Mouse (Mus musculus): Measurements from ENCODE around the gene Nelfa. TPM values are rescaled to one million over a fixed set of nuclear protein-coding genes. Genes with fewer than 3 reads are reported as not detected.
"Not testable (repeated sequence)": the region's sequence is repeated elsewhere in the genome, so short reads cannot be mapped to it uniquely, and the experiment has no call there.

The Nelfa gene
- polyA plus RNA-seq, 1 experiment: 28.5 TPM

DNA sequence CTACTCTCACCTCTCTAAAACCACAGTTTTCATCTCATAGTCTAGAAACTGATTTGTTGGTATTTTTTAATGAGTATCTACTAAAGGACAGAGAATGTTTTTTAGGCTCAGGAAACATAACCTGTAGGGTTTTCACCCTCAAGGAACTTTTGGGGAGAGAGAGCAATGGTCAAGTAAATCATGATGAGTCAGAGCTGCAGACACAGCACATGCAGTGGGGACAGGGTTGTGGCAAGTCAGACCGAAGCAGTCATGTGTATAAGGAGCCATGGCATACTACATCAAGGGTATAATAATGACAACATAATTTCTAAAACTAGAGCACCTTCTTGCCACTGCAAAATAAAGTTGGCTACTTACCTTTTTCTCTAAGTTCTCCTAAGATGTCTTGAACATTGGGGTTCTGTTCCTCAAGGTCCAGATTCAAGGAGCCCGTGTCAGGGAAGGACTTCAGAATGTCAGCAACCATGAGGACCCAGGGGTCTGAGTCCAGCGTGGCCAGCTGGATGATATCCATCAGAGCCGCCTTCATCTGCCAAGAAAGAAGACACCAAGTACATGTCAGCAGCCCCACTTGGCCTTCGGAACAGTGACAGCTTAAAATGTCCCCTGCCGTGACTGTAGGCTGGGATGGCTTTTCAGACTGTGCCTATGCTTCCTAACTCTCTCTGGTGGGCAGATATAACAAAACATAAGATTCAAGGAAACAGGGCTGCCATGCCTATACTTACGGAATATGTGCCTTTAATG, 14.6 kb downstream of the Nelfa start:
- no peak for DNase-seq (ENCODE audit: low read depth, low spot score)

DNA sequence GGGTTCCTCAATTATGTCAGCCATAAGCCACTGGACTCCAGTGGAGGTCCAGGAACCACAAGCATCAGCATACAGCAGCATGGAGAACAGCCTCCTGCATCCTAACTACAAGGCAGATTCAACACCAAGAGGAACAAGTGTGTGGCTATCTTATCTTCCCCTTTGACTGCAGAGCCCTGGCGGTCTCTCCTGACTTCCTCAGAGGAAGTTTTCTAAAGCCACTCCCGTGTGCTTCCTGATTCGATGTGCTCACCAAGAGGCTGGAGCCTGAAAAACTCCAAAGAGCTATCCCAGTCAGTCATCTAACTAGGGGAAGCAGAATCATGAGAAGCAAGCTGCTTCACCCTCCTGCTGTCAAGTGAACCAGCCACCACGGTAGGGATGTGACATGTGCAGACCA, 15.3 kb downstream of the Nelfa start:
- WGBS: 73% methylated on average over 4 of the region's 4 CpGs
- DNase-seq (ENCODE audit: low read depth, low spot score): no peak

More for the DNA sequence above, 14.6 kb downstream of the Nelfa start:
- WGBS: 89% methylated on average over 7 of the region's 7 CpGs

GRCm38 (mm10) chr5:33920037-33920436, 16.2 kb downstream of the Nelfa start:
- no peak for DNase-seq (ENCODE audit: low read depth, low spot score)
- 96% methylated on average over 2 of the region's 2 CpGs for WGBS

DNA sequence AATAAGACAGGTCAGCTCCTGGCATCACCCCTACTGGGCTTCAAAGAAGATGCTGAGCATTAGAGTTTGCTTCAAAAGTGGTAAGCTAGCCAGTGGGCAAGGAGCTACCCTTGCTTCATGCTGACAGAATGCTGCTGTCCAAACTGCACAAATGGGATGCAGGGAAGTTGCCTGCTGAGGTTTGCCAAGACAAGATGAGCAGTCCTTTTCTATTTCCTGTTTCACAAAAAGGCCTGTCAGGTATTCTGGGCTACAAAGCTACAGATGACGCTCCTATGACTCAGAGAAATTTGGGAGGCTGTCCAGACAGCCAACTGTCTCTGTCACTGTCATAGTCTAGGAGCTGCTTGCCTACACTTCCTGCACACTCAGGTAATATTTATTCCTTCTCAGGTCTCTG, 16.7 kb downstream of the Nelfa start:
- DNase-seq (ENCODE audit: low read depth, low spot score): no peak
- 94% methylated on average over 1 of the region's 1 CpGs for WGBS

DNA sequence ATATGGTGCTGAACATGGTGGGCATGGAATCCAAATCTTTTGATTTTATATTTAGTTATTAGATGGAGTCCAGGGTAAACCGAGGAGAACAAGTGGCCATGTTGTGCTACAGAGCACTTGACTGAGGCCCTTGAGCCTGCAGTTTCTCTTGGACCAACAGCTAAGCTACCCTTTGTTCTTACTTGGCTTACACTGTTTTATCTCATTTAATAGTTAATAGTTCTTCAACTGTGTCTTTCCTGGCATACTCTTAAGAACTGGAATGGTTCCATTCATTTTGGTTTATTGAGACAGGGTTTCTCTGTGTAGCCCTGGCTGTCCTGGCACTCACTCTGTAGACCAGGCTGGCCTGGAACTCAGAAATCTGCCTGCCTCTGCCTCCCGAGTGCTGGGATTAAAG, 19.6 kb downstream of the Nelfa start:
- not testable (repeated sequence) for DNase-seq (ENCODE audit: low read depth, low spot score)
- 97% methylated on average over 2 of the region's 2 CpGs for WGBS

GRCm38 (mm10) chr5:33915031-33915430, 21.2 kb downstream of the Nelfa start:
- not testable (repeated sequence) for DNase-seq (ENCODE audit: low read depth, low spot score)

GRCm38 (mm10) chr5:33903176-33903575, 33.0 kb downstream of the Nelfa start:
- WGBS: 89% methylated on average over 9 of the region's 9 CpGs
- DNase-seq (ENCODE audit: low read depth, low spot score): no peak

- 84% methylated on average over 2 of the region's 2 CpGs for WGBS
- DNase-seq (ENCODE audit: low read depth, low spot score): no peak
Measured at GRCm38 (mm10) chr5:33902696-33903095, 33.5 kb downstream of the Nelfa start.

- 50% methylated on average over 3 of the region's 3 CpGs for WGBS
- no peak for DNase-seq (ENCODE audit: low read depth, low spot score)
Measured at GRCm38 (mm10) chr5:33901278-33901677, 34.9 kb downstream of the Nelfa start.

DNA sequence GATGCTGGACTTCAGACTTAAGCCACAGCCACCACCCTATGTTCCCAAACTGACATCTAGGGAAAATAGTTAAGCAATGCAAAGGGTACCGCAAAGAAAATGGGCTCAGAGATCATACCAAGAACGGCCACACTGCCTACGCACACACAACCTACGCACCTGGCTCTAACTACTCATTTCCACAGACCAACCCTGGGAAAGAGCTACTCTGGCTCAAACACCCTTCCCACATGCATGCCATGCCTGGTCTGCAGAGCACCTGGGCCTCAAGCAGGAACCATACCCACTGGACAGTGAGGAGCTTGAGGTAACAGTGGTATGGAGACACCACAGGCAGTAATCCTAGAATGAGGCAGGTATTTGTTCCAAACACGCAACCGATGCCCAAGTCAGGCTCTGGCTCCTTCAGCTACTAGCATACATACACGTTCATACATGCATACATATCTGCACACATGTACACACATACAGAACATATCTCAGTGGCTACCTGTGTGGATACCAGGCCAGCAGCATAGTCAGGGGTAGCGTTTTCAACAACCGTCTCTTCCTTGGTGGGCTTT, 35.4 kb downstream of the Nelfa start:
- DNase-seq (ENCODE audit: low read depth, low spot score): no peak
- WGBS: 97% methylated on average over 9 of the region's 9 CpGs

GRCm38 (mm10) chr5:33900101-33900500, 36.1 kb downstream of the Nelfa start:
- 89% methylated on average over 3 of the region's 3 CpGs for WGBS
- no peak for DNase-seq (ENCODE audit: low read depth, low spot score)

DNA sequence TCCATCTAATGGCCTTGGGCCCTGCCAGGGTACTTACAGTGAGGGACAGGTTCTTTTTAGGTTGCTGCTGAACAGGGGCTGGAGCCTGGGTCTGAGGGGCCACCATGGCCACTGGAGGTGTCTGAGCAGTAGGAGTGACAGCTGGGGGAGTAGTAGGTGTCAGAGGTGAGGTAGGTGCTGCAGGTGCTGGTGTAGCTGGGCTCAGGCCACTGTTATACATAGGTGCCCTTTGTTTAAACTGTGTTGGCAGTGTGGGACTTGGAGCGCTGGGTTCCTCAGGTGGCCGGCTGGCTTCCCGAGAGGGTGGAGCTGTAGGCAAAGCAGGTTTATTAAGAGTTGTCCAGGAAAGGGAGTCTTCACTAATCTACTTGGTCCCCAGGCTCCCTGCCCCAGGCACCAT, 37.0 kb downstream of the Nelfa start:
- DNase-seq (ENCODE audit: low read depth, low spot score): no peak
- 71% methylated on average over 3 of the region's 3 CpGs for WGBS

DNA sequence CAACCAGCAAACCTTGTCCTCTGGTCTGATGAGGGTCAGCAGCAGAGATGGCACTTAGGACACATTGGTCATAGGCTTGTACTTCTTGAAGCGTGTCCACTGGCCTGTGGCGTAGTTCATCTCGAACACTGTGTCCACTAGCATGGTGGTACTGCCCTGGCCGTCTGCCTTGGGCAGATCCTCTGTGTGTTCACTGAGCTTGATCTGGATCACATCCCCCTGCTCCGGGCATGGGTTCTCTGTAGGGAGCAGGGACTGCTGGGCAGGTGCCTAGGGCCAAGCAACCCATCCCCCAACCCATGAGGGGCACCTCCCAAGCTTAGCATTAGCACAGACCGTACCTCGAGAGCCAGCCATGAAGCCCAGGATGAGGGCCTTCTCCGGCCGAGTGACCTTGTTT, 37.5 kb downstream of the Nelfa start:
- whole genome bisulfite sequencing: 86% methylated on average over 9 of the region's 9 CpGs
- DNase-seq (ENCODE audit: low read depth, low spot score): no peak

DNA sequence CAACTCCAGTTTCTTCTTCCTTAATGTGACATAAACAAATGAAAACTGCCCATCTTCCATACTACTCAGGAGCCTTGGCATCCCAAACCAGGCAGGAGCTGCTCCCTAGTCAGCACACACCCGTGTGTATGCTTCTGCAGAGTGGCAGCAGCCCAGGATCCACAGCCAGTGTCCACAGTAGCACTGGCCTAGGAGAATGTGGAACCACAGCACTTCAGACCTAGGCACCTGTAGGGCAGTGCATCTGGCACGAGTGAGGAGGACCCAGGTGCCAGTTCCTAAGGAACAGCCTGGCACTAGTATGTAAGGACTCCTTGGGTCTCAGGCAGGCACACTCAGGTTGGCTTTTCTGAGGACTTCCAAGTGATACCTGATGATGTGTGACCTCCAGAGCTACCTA, 39.1 kb downstream of the Nelfa start:
- 75% methylated on average over 2 of the region's 2 CpGs for WGBS
- no peak for DNase-seq (ENCODE audit: low read depth, low spot score)

- WGBS: 83% methylated on average over 9 of the region's 9 CpGs
- DNase-seq (ENCODE audit: low read depth, low spot score): no peak
Measured at GRCm38 (mm10) chr5:33895116-33895515, 41.1 kb downstream of the Nelfa start.

DNA sequence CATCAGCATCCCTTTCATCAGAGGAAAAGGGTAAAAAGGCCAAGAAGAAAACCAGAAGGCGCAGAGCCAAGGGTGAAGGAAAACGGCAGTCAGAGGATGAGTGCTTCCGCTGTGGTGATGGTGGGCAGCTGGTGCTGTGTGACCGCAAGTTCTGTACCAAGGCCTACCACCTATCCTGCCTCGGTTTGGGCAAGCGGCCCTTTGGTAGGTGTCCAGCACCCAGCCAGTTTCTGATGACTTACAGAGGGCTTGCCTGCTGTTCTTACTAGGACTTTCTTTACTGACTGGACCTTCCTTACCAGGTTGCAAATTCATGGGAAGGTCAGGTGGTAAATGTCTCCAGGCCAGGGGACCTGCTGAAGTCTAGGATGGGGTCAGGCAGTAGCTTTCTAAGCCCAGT, 42.8 kb downstream of the Nelfa start:
- no peak for DNase-seq (ENCODE audit: low read depth, low spot score)

GRCm38 (mm10) chr5:33881118-33881517, 55.1 kb downstream of the Nelfa start:
- WGBS: 94% methylated on average over 4 of the region's 4 CpGs
- no peak for DNase-seq (ENCODE audit: low read depth, low spot score)

More for the DNA sequence above, 42.8 kb downstream of the Nelfa start:
- 93% methylated on average over 6 of the region's 6 CpGs for WGBS

- no peak for DNase-seq (ENCODE audit: low read depth, low spot score)
- WGBS: 98% methylated on average over 1 of the region's 1 CpGs
Measured at GRCm38 (mm10) chr5:33875472-33875871, 60.7 kb downstream of the Nelfa start.

- DNase-seq (ENCODE audit: low read depth, low spot score): no peak
Measured at GRCm38 (mm10) chr5:33857693-33858092, 78.5 kb downstream of the Nelfa start.

DNA sequence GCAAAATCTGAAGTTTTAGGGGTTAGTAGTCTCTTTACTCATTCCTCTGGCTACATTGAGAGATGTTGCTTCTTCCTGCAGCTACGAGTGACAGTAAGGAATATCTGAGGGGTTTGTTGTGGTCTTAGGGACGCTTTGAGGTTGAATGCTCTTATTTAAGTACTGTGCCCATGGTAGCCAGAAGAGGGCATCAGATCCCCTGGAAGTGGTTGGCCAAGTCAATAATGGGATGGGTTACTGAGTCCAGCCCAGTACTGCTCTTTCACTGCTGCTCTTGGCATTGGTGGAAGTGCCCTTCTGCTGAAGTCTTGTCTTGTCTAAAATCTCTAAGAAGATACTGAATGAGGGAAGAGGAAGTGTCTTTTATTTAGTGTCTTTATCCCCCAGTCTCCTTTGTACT, 82.2 kb downstream of the Nelfa start:
- whole genome bisulfite sequencing: 85% methylated on average over 2 of the region's 2 CpGs
- DNase-seq (ENCODE audit: low read depth, low spot score): no peak

DNA sequence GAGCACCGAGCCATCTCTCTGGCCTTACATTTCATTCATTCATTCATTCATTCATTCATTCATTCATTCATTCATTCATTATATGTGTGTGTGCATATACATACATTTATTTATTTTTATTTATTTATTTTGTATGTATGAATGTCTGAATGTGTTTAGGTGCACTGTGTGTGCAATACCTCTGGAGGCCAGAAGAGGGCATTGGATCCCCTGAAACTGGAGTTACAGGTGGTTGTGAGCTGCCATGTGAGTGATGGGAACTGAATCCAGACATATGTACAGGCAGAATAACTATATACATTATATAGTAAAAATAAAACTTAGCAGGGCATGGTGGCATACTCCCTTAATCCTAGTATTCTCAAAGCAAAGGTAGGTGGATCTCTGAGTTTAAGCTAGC, 83.1 kb downstream of the Nelfa start:
- 97% methylated on average over 1 of the region's 1 CpGs for WGBS
- no peak for DNase-seq (ENCODE audit: low read depth, low spot score)

- 87% methylated on average over 4 of the region's 4 CpGs for WGBS
- no peak for DNase-seq (ENCODE audit: low read depth, low spot score)
Measured at GRCm38 (mm10) chr5:33851466-33851865, 84.7 kb downstream of the Nelfa start.

Measured in large intestine, adult 2 months (tissue).